ENCODE assay signal across 21 mouse cellular contexts in genomic region chr10:76275256-76275655, GRCm38 (mm10). TPM values are rescaled to one million over a fixed set of nuclear protein-coding genes. Genes with fewer than 3 reads are reported as not detected.
DNase-seq lines count a peak whose midpoint lies in the region; TF ChIP-seq lines count a peak whose summit lies in the region.
"Had no signal": no experiment of that assay in that cellular context is flagged by ENCODE, and none has a peak within 500 bp of the region (broad histone marks: within the 10 kb centered on the region; RNA-seq: fewer than 3 reads in every experiment).

No protein-coding gene starts in this region.

- H3K27ac ChIP-seq in layer of hippocampus, adult 2 months, result no peak overlapping the region
- H3K27ac ChIP-seq: embryonic facial prominence, embryonic 12.5 days; forebrain, embryonic 15.5 days; heart, embryonic 10.5 days; hindbrain, embryonic 13.5 days had no signal

- H3K4me3 ChIP-seq in layer of hippocampus, adult 2 months, result no peak overlapping the region
- H3K4me3 ChIP-seq: embryonic facial prominence, embryonic 12.5 days; forebrain, embryonic 15.5 days; heart, embryonic 10.5 days; hindbrain, embryonic 13.5 days had no signal

- peak; percentile 18 for TF ChIP-seq CTCF in layer of hippocampus, adult 2 months (conservative IDR thresholded peaks at IDR 0.05)

- DNase-seq in kidney, adult 18-20 months, result peak; percentile 27
- no peak for DNase-seq in kidney, postnatal 4 days
- DNase-seq in layer of hippocampus, adult 2 months (ENCODE audit: low spot score in 2 of 2), result no peak
- DNase-seq in layer of hippocampus, postnatal 36 days, result no peak
- peak; percentile 37 for DNase-seq in kidney, postnatal 14 days
- DNase-seq in spleen, adult 12 weeks (ENCODE audit: low spot score), result no peak
- DNase-seq in thymus, adult 18-20 months, result no peak
- DNase-seq: adrenal gland, postnatal 10 days; cerebellum, adult 11-12 months; cerebellum, adult 9-10 months; cerebellum, postnatal 25 days; gastrocnemius, postnatal 36 days; heart, adult 11 months; heart, postnatal 10 days; heart, postnatal 4 days had no signal

RNA-seq across cellular contexts. Expression of gene S100b, which starts 21.6 kb away (rescaled TPM):
- 100 to 1,000 TPM; 118 to 128 TPM for total RNA-seq in layer of hippocampus, adult 2 months (2021)
- 100 to 1,000 TPM; 114 to 128 TPM for total RNA-seq in layer of hippocampus, postnatal 36 days (2021)
- total RNA-seq: CH12.LX, ES-E14 had no signal

RNA-seq across cellular contexts. Expression of gene Prmt2, which starts 37.6 kb away (rescaled TPM):
- 10 to 100 TPM; 72.2 to 75.3 TPM for total RNA-seq in layer of hippocampus, adult 2 months (2021)
- total RNA-seq in layer of hippocampus, postnatal 36 days (2021), result 10 to 100 TPM; 75.6 to 83.2 TPM

Comparison
In these comparisons a context has a peak if more than half of its experiments do, and no peak if none do; other contexts are left out.
1. DNase-seq: peak in kidney, adult 18-20 months (single experiment) and kidney, postnatal 14 days (single experiment); none in kidney, postnatal 4 days (0 of 2), layer of hippocampus, adult 2 months (0 of 2), layer of hippocampus, postnatal 36 days (0 of 2), spleen, adult 12 weeks (single experiment) and thymus, adult 18-20 months (0 of 2).